Mouse (Mus musculus) ovary, adult 18-20 months (tissue): Measurements from ENCODE around the gene Ctxn1.

Experiments
- DNase-seq: peaks from one replicate; pipeline ENCODE4 v3.0.0; 2022; ENCODE audit warnings: low spot score, mixed read lengths

The Ctxn1 gene

GRCm38 (mm10) chr8:4214006-4214980 is 44.8 kb downstream of the Ctxn1 start:
- DNase-seq = peak; percentile 78

GRCm38 (mm10) chr8:4213210-4214005 is 45.7 kb downstream of the Ctxn1 start:
- peak; percentile 81 for DNase-seq

DNA sequence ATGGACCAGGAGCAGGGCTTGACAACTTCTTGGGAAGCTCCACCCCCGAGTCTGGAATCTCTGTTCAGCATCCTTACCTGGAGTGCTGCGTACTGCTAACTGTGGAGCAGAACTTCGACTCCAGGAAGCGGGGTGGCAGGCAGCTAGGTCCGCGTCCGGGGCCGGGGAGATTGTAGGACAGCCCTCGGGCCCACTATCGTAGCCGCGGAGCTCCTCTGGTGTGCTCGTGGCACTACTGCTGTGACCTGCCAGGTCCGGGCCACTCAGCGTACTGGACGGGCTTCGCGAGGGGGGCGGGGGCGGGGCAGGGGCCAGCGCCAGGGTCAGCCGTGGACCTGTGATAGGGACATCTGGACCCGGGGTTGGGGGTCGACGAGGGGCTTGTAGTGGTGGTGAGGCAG is 46.3 kb downstream of the Ctxn1 start:
- DNase-seq = no peak

DNA sequence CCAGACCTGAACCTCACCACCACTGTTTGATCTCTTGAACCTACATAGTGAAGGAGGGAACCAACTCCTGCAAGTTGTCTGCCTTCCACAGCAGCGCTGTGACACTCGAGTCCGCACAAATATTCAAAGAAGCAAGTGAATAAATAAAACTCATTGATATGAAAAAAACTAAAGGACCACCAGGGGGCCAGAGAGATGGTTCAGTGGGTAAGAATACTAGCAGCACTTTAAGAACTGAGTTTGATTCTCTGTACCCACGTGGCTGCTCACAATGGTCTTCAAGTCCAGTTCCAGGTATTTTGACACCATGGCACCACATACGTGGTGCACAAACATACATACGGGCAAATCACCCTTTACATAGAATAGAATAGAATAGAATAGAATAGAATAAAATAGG is 48.0 kb downstream of the Ctxn1 start:
- DNase-seq = no peak
